Mouse (Mus musculus) left cerebral cortex, postnatal 10 days (tissue): ENCODE data around the gene Cdc34. TPM values are rescaled to one million over a fixed set of nuclear protein-coding genes. Genes with fewer than 3 reads are reported as not detected.
A peak's percentile ranks its signal among the peaks of the same experiment; 100 is the strongest.

Experiments used
- DNase-seq, 2 experiments: peaks; one replicate each; pipeline ENCODE4 v3.0.0; 2021 to 2022; ENCODE audit warnings: low spot score in 2 of 2, mixed read lengths in 1 of 2; ENCODE audit errors: extremely low spot score in 1 of 2
- intact Hi-C: fragments of 180-260 bp; cut with DNase I; formaldehyde crosslinking; loops from one replicate; pipeline ENCODE4 v1.15.1; 2025
- total RNA-seq, 2 experiments: library from RNA; stranded (reverse); gene quantifications; 2 replicates each; pipeline ENCODE4 v1.2.3; 2021

Gene Cdc34
- 10 to 100 TPM; 64.9 to 66.8 TPM for total RNA-seq

- DNase-seq, result peak; percentile 99 to 100
- intact Hi-C loops, result no loop called here
Observed at GRCm38 (mm10) chr10:79681591-79682245, at the start of gene Cdc34. Gene Cdc34 (plus strand): TSS chr10:79682195.

GRCm38 (mm10) chr10:79633006-79633777 is 48.8 kb upstream of the Cdc34 start:
- DNase-seq, result no peak
- intact Hi-C loops, result no loop called here

- no peak for DNase-seq
- intact Hi-C loops, result no loop called here
Observed at GRCm38 (mm10) chr10:79636287-79636686, 45.7 kb upstream of the Cdc34 start.

GRCm38 (mm10) chr10:79637128-79638110 is 44.6 kb upstream of the Cdc34 start, which contains the start of gene Shc2:
Gene Shc2 (minus strand): TSS chr10:79637918.
- DNase-seq, result peak; percentile 79 to 90
- intact Hi-C loops, result no loop called here

GRCm38 (mm10) chr10:79638486-79639204 is 43.4 kb upstream of the Cdc34 start:
- intact Hi-C loops, result no loop called here

GRCm38 (mm10) chr10:79645711-79646110 is 36.3 kb upstream of the Cdc34 start, which contains the start of gene Odf3l2:
Gene Odf3l2 (minus strand): TSS chr10:79645738.
- no peak for DNase-seq
- intact Hi-C loops, result no loop called here

More at GRCm38 (mm10) chr10:79638486-79639204, 43.4 kb upstream of the Cdc34 start:
- DNase-seq, result peak in 1 of 2 experiments; percentile 76

GRCm38 (mm10) chr10:79649070-79649751 is 32.8 kb upstream of the Cdc34 start:
- DNase-seq, result peak; percentile 66 to 78
- intact Hi-C loops, result loop anchor here (2.0 kb wide), 1 partner anchor 54 kb away; no protein-coding TSS in a partner anchor

- DNase-seq, result no peak
- intact Hi-C loops, result no loop called here
Observed at GRCm38 (mm10) chr10:79652789-79653188, 29.2 kb upstream of the Cdc34 start.

GRCm38 (mm10) chr10:79654946-79655395 is 27.0 kb upstream of the Cdc34 start:
- peak in 1 of 2 experiments; percentile 71 for DNase-seq
- intact Hi-C loops, result no loop called here

GRCm38 (mm10) chr10:79658829-79659228 is 23.2 kb upstream of the Cdc34 start:
- intact Hi-C loops, result no loop called here
- DNase-seq, result peak in 1 of 2 experiments; percentile 63

GRCm38 (mm10) chr10:79660298-79660697 is 21.7 kb upstream of the Cdc34 start:
- intact Hi-C loops, result no loop called here
- DNase-seq, result no peak

- DNase-seq, result no peak
- intact Hi-C loops, result no loop called here
Observed at GRCm38 (mm10) chr10:79661861-79662260, 20.1 kb upstream of the Cdc34 start.

GRCm38 (mm10) chr10:79664131-79664665 is 17.8 kb upstream of the Cdc34 start, which contains the start of gene Madcam1:
Gene Madcam1 (plus strand): TSS chr10:79664559.
- intact Hi-C loops, result no loop called here
- DNase-seq, result peak in 1 of 2 experiments; percentile 81

- intact Hi-C loops, result no loop called here
- no peak for DNase-seq
Observed at GRCm38 (mm10) chr10:79665051-79665450, 16.9 kb upstream of the Cdc34 start.

- DNase-seq, result peak in 1 of 2 experiments; percentile 36
- intact Hi-C loops, result no loop called here
Observed at GRCm38 (mm10) chr10:79666493-79666892, 15.5 kb upstream of the Cdc34 start.

- no peak for DNase-seq
- intact Hi-C loops, result loop anchor here (2.0 kb wide), 1 partner anchor 73 kb away; no protein-coding TSS in a partner anchor
Observed at GRCm38 (mm10) chr10:79668076-79668475, 13.9 kb upstream of the Cdc34 start.
